Mouse (Mus musculus) liver, embryonic 14.5 days (tissue): ENCODE measurements around the gene Krt5. TPM values are rescaled to one million over a fixed set of nuclear protein-coding genes. Genes with fewer than 3 reads are reported as not detected.
A peak's percentile ranks its signal among the peaks of the same experiment; 100 is the strongest.

Source experiments
- ATAC-seq: fragments of 200-750 bp; cut with Nextera tagmentation; 2 replicates; pipeline ENCODE4 v1.8.0; 2017; ENCODE audit warnings: moderate number of reproducible peaks, mild to moderate bottlenecking, moderate library complexity; ENCODE audit not compliant: insufficient read depth
- DNase-seq, 3 experiments: peaks; one replicate each; pipeline ENCODE4 v3.0.0-alpha.2; 2012 to 2013; ENCODE audit warnings: low read depth in 3 of 3, low spot score in 3 of 3
- H3K27ac ChIP-seq: fragments of 300-500 bp; sonication (generic); 2 replicates; pipeline ENCODE4 v1.5.1; 2014; ENCODE audit warnings: moderate library complexity, mild to moderate bottlenecking, control low read depth, inconsistent platforms
- H3K27me3 ChIP-seq: fragments of 300-500 bp; sonication (generic); 2 replicates; pipeline ENCODE4 v1.6.1; 2014; ENCODE audit warnings: mild to moderate bottlenecking, low read length, moderate library complexity; ENCODE audit not compliant: control insufficient read depth, insufficient read depth
- H3K36me3 ChIP-seq: fragments of 300-500 bp; sonication (generic); replicated peaks from 2 replicates; pipeline ENCODE4 v1.6.1; 2014; ENCODE audit warnings: low read depth; ENCODE audit not compliant: control insufficient read depth, insufficient read depth
- H3K4me1 ChIP-seq, 2 experiments: fragments of 200-500 bp in 1 of 2; fragments of 300-500 bp in 1 of 2; sonication (generic) in 1 of 2; replicated peaks; 2 replicates each; pipeline ENCODE4 v1.6.1; 2012 to 2014; ENCODE audit warnings: antibody characterized with exemption in 1 of 2, inconsistent platforms in 1 of 2, low read length in 1 of 2; ENCODE audit not compliant: control insufficient read depth in 2 of 2, insufficient read depth in 2 of 2
- H3K4me2 ChIP-seq: fragments of 300-500 bp; sonication (generic); 2 replicates; pipeline ENCODE4 v1.6.1; 2014; ENCODE audit warnings: low read depth, mild to moderate bottlenecking, control low read depth, moderate library complexity
- H3K4me3 ChIP-seq, 2 experiments: fragments of 200-500 bp in 1 of 2; fragments of 300-500 bp in 1 of 2; sonication (generic) in 1 of 2; 2 replicates each; pipeline ENCODE4 v1.5.1; 2012 to 2014; ENCODE audit warnings: low read depth in 2 of 2, low read length in 2 of 2, mild to moderate bottlenecking in 2 of 2, control low read depth in 1 of 2, inconsistent platforms in 1 of 2, moderate library complexity in 1 of 2; ENCODE audit not compliant: insufficient read depth in 1 of 2
- H3K9ac ChIP-seq: fragments of 300-500 bp; sonication (generic); replicated peaks from 2 replicates; pipeline ENCODE4 v1.6.1; 2014; ENCODE audit warnings: mild to moderate bottlenecking, control low read depth, moderate library complexity
- H3K9me3 ChIP-seq: fragments of 300-500 bp; sonication (generic); 2 replicates; pipeline ENCODE4 v1.6.1; 2016; ENCODE audit warnings: low read length, mixed read lengths; ENCODE audit not compliant: control insufficient read depth
- CTCF ChIP-seq: IDR thresholded peaks from 2 replicates; pipeline ENCODE4 v1.5.1; 2016; ENCODE audit warnings: antibody characterized with exemption, low read depth, control low read depth
- EP300 ChIP-seq: IDR thresholded peaks from 2 replicates; pipeline ENCODE4 v1.6.1; 2016; ENCODE audit warnings: antibody characterized with exemption, low read depth
- WGBS: fragments of 180-500 bp; shearing (Covaris S2); extraction: QIAGEN DNeasy Blood & Tissue Kit; methylation state at CpG from one replicate; pipeline ENCODE4 v1.1.7; 2014; ENCODE audit not compliant: insufficient replicate concordance; 5-methylcytosine and 5-hydroxymethylcytosine counted together
- polyA plus RNA-seq, 2 experiments: library from polyadenylated mRNA; depleted of rRNA in 1 of 2; stranded (reverse) in 1 of 2; unstranded in 1 of 2; fragments of >200 nt; fragmentation: Nextera tagmentation in 1 of 2; extraction: Ambion mirVana in 1 of 2; gene quantifications; 2 replicates each; pipeline versions ENCODE4 v1.2.1 to v1.2.3; 2012 to 2014

The Krt5 gene
- polyA plus RNA-seq, 2 experiments, result 0.45 TPM; not detected in 1

GRCm38 (mm10) chr15:101715831-101716230, 3.1 kb upstream of the Krt5 start:
- ATAC-seq, result no peak
- no peak overlapping the region for H3K9ac ChIP-seq
- no peak overlapping the region for H3K4me2 ChIP-seq
- H3K9me3 ChIP-seq, result no peaks in the 10 kb centered on the region
- H3K27ac ChIP-seq, result no peak overlapping the region
- H3K4me3 ChIP-seq, result no peak overlapping the region
- no peaks in the 10 kb centered on the region for H3K27me3 ChIP-seq
- TF ChIP-seq CTCF, result no peak
- TF ChIP-seq EP300, result no peak
- no peaks in the 10 kb centered on the region for H3K4me1 ChIP-seq
- WGBS, result 25% methylated on average over 3 of the region's 3 CpGs
- no peak for DNase-seq
- no peaks in the 10 kb centered on the region for H3K36me3 ChIP-seq

- no peaks in the 10 kb centered on the region for H3K4me1 ChIP-seq
- DNase-seq (no peak), ATAC-seq (no peak)
- H3K9ac ChIP-seq, result no peak overlapping the region
- H3K27ac ChIP-seq, result no peak overlapping the region
- H3K4me2 ChIP-seq, result no peak overlapping the region
- TF ChIP-seq EP300 (no peak), CTCF (no peak)
- no peaks in the 10 kb centered on the region for H3K27me3 ChIP-seq
- WGBS, result 55% methylated on average over 5 of the region's 5 CpGs
- no peak overlapping the region for H3K4me3 ChIP-seq
- H3K9me3 ChIP-seq, result no peaks in the 10 kb centered on the region
- H3K36me3 ChIP-seq, result no peaks in the 10 kb centered on the region
Observed at GRCm38 (mm10) chr15:101714356-101714755, 1.7 kb upstream of the Krt5 start.

GRCm38 (mm10) chr15:101713731-101714130, 1.0 kb upstream of the Krt5 start:
- no peak for TF ChIP-seq CTCF
- TF ChIP-seq EP300, result no peak
- Histone ChIP-seq H3K9ac (no peak overlapping the region), H3K4me3 (no peak overlapping the region), H3K4me1 (no peaks in the 10 kb centered on the region), H3K36me3 (no peaks in the 10 kb centered on the region), H3K9me3 (no peaks in the 10 kb centered on the region), H3K27ac (no peak overlapping the region), H3K4me2 (no peak overlapping the region), H3K27me3 (no peaks in the 10 kb centered on the region)
- no peak for DNase-seq
- WGBS, result 55% methylated on average over 8 of the region's 8 CpGs
- ATAC-seq, result no peak

GRCm38 (mm10) chr15:101708683-101709082, 4.0 kb downstream of the Krt5 start:
- H3K4me3 ChIP-seq, result no peak overlapping the region
- WGBS, result 49% methylated on average over 11 of the region's 11 CpGs
- H3K4me1 ChIP-seq, result no peaks in the 10 kb centered on the region
- no peak overlapping the region for H3K9ac ChIP-seq
- no peaks in the 10 kb centered on the region for H3K9me3 ChIP-seq
- DNase-seq, result no peak
- H3K27ac ChIP-seq, result no peak overlapping the region
- ATAC-seq, result no peak
- TF ChIP-seq CTCF (peak; percentile 26; the same call in 1 of the 2 replicates), EP300 (no peak)
- no peak overlapping the region for H3K4me2 ChIP-seq
- H3K27me3 ChIP-seq, result no peaks in the 10 kb centered on the region
- H3K36me3 ChIP-seq, result no peaks in the 10 kb centered on the region

GRCm38 (mm10) chr15:101707454-101707853, 5.2 kb downstream of the Krt5 start:
- TF ChIP-seq EP300 (no peak), CTCF (no peak)

More at GRCm38 (mm10) chr15:101707454-101707853, 5.2 kb downstream of the Krt5 start:
- Histone ChIP-seq H3K9me3 (no peaks in the 10 kb centered on the region), H3K9ac (no peak overlapping the region), H3K27ac (no peak overlapping the region), H3K4me3 (no peak overlapping the region), H3K4me2 (no peak overlapping the region), H3K27me3 (no peaks in the 10 kb centered on the region), H3K4me1 (no peaks in the 10 kb centered on the region), H3K36me3 (no peaks in the 10 kb centered on the region)
- ATAC-seq (no peak), DNase-seq (no peak)
- WGBS, result 68% methylated on average over 9 of the region's 9 CpGs
